Mouse (Mus musculus) forebrain, embryonic 16.5 days (tissue): Measurements from ENCODE around the gene Ccdc88c. TPM values are rescaled to one million over a fixed set of nuclear protein-coding genes. Genes with fewer than 3 reads are reported as not detected.

Source experiments
- ATAC-seq: fragments of 200-750 bp; cut with Nextera tagmentation; 2 replicates; pipeline ENCODE4 v1.8.0; 2017; ENCODE audit warnings: mild to moderate bottlenecking, moderate library complexity
- H3K27ac ChIP-seq: fragments of 300-500 bp; sonication (generic); 2 replicates; pipeline ENCODE4 v1.5.1; 2014; ENCODE audit warnings: low read length, control low read depth
- H3K27me3 ChIP-seq: fragments of 300-500 bp; sonication (generic); replicated peaks from 2 replicates; pipeline ENCODE4 v1.6.1; 2014; ENCODE audit warnings: low read length; ENCODE audit not compliant: control insufficient read depth, insufficient read depth
- H3K36me3 ChIP-seq: fragments of 300-500 bp; sonication (generic); 2 replicates; pipeline ENCODE4 v1.6.1; 2014; ENCODE audit not compliant: control insufficient read depth, insufficient read depth
- H3K4me1 ChIP-seq: fragments of 300-500 bp; sonication (generic); replicated peaks from 2 replicates; pipeline ENCODE4 v1.6.1; 2014; ENCODE audit warnings: low read length; ENCODE audit not compliant: control insufficient read depth, insufficient read depth
- H3K4me2 ChIP-seq: fragments of 300-500 bp; sonication (generic); 2 replicates; pipeline ENCODE4 v1.6.1; 2014; ENCODE audit warnings: mild to moderate bottlenecking, low read length, control low read depth
- H3K4me3 ChIP-seq: fragments of 300-500 bp; sonication (generic); replicated peaks from 2 replicates; pipeline ENCODE4 v1.5.1; 2014; ENCODE audit warnings: mild to moderate bottlenecking, low read length, control low read depth
- H3K9ac ChIP-seq: fragments of 300-500 bp; sonication (generic); replicated peaks from 2 replicates; pipeline ENCODE4 v1.6.1; 2014; ENCODE audit warnings: low read depth, low read length, control low read depth
- H3K9me3 ChIP-seq: fragments of 300-500 bp; sonication (generic); 2 replicates; pipeline ENCODE4 v1.6.1; 2016; ENCODE audit warnings: low read length; ENCODE audit not compliant: control insufficient read depth
- WGBS: fragments of 180-500 bp; shearing (Covaris S2); extraction: QIAGEN DNeasy Blood & Tissue Kit; methylation state at CpG from one replicate; pipeline ENCODE4 v1.1.7; 2014; 5-methylcytosine and 5-hydroxymethylcytosine counted together
- polyA plus RNA-seq: library from polyadenylated mRNA; unstranded; fragments of >200 nt; fragmentation: Nextera tagmentation; extraction: Ambion mirVana; gene quantifications from 2 replicates; pipeline ENCODE4 v1.2.1, GENCODE M21; 2015

Ccdc88c gene
- polyA plus RNA-seq, 1 experiment from 2014 or later, result 20.7 TPM

DNA sequence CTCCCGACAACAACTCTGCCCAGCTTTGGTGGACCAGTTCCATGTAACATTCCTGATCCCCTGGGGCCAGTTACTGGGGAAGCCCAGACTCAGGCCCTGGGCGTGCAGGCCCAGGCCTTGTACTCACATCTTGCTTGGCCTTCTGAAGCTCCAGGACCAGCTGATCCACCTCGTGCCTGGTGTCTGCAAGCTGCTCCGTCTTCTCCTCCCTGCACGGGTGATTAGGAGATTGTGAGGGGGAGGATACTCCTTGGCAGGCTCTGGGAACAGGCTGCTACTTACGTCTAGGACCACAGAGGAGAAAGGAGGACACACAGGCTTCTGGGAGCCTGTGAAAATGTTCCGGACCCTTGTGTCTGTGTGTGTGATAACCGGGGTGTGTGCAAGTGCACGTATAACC is 62.6 kb downstream of the Ccdc88c start:
- no peak for ATAC-seq
- Histone ChIP-seq H3K9ac (no peak overlapping the region), H3K27me3 (no peaks in the 10 kb centered on the region), H3K4me3 (no peak overlapping the region), H3K9me3 (no peaks in the 10 kb centered on the region), H3K27ac (no peak overlapping the region), H3K36me3 (peaks cover 6% of the 10 kb centered on the region; the same call in 1 of the 2 replicates), H3K4me1 (no peaks in the 10 kb centered on the region), H3K4me2 (no peak overlapping the region)
- 87% methylated on average over 9 of the region's 9 CpGs for WGBS

DNA sequence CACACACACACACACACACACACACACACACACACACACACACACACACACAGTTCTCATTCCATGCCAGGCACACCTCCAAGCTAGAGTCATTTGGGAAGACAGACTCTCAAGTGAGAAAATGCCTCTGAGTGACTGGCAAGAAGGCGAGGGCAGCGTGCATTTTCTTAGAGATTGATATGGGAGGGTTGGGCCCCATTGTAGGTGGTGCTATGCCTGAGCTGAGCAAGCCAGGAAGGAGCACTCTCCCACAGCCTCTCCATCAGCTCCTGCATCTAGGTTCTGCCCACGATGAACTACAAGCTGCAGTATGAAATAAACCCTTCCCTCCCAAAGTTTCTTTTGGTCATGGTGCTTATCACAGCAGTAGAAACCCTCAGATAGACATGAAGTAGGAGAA is 63.6 kb downstream of the Ccdc88c start:
- no peak overlapping the region for H3K9ac ChIP-seq
- H3K27me3 ChIP-seq, result no peaks in the 10 kb centered on the region
- peaks cover 6% of the 10 kb centered on the region; the same call in 1 of the 2 replicates for H3K36me3 ChIP-seq
- H3K4me3 ChIP-seq, result no peak overlapping the region
- WGBS, result 92% methylated on average over 3 of the region's 3 CpGs
- no peak for ATAC-seq
- H3K4me2 ChIP-seq, result no peak overlapping the region
- H3K9me3 ChIP-seq, result no peaks in the 10 kb centered on the region
- H3K27ac ChIP-seq, result no peak overlapping the region
- H3K4me1 ChIP-seq, result no peaks in the 10 kb centered on the region

DNA sequence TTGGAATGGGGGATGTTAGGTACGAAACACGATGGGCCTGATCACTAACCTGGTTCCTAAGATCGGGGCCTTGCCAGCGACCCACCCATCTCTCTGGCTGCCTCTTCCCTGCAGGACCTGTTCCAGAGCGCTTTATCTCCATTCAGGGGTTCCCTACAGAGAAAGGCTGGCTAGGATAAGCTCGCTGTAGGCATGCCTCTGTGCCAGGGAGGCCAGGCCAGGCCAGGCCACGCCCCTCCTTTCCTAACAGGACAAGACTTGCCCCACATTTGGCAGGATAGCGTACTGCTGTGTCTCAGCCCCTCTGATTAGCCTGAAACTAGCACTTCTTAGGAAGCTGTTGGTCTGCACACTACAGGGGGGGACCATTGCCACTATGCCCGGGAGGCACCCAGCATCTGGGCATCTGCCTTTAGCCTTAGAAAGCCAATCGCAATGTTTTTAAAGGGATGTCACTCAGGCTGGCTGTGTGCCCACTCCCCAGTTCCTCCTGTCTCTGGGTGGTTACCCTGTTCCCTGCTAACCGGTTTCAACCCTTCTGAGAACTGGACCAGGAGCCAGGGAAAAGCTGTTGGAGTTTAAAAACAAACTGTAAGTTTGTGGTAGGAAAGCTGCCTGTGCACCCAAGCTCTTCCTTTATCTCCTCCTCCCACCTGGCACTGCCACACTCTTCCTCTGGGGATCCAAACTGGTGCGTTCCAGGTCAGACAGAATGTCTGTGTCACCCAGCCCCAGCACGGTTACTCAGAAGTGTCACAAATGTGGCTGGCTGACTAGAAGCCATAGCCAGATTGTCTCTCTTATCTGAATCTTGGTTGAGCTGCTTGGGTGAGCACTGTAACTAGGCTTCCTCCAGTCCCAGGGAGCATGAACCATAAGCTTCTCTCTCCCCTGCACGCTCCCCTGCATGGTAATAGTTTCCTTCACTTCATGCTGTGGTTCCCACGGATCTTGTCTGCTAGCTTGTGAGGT is 69.9 kb downstream of the Ccdc88c start:
- Histone ChIP-seq H3K4me3 (no peak overlapping the region), H3K9me3 (no peaks in the 10 kb centered on the region), H3K4me1 (peaks cover 21% of the 10 kb centered on the region), H3K36me3 (no peaks in the 10 kb centered on the region), H3K9ac (no peak overlapping the region), H3K27ac (0 out of 2 replicates have a peak overlapping the region, but pooled peaks have one; percentile 8), H3K27me3 (no peaks in the 10 kb centered on the region), H3K4me2 (no peak overlapping the region)
- WGBS, result 55% methylated on average over 15 of the region's 15 CpGs
- peak; percentile 51 for ATAC-seq

DNA sequence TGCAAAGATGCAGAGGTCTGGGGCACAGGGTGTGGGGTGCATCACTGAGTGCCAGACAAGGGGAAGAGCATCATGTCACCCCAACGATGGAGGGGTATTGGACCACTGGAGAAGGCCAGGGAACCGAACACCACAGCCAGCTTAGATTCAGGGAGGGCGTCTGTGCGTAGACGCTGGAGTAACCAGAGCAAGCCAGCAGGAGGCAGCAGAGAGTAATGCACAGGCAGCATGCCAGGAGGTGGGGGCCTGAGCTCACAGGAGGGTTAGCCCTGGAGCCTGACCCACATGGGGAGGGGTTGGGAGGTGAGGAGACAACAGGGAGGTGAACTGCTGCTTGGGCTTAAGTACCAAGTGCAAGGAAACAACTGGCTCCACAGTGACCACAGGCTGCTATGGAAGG is 70.8 kb downstream of the Ccdc88c start:
- peak; percentile 37 for ATAC-seq
- Histone ChIP-seq H3K36me3 (no peaks in the 10 kb centered on the region), H3K4me1 (peaks cover 21% of the 10 kb centered on the region), H3K27ac (no peak overlapping the region), H3K9ac (no peak overlapping the region; the same call in 1 of the 2 replicates), H3K4me3 (no peak overlapping the region), H3K4me2 (no peak overlapping the region), H3K9me3 (no peaks in the 10 kb centered on the region), H3K27me3 (no peaks in the 10 kb centered on the region)
- 15% methylated on average over 5 of the region's 5 CpGs for WGBS

DNA sequence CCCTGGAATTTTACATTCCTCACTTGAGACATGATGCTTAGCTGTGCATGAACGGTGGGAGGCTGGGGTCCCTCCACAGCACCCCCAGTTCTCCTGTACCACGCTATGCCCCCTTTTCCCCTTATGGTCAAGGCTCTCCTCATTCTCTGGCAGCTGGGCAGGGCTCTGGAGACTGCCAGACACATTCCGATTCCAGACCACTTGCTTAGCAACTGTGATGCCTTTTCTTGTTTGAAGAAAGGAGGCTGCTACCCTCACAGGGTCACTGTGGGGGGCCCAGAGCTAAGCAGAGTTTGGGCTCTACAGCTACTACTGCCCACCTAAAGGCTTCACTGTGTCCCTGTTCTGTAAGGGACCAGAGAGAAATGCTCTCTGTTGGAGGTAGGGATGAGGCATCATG is 71.6 kb downstream of the Ccdc88c start:
- Histone ChIP-seq H3K27me3 (no peaks in the 10 kb centered on the region), H3K4me2 (no peak overlapping the region), H3K27ac (no peak overlapping the region), H3K4me3 (no peak overlapping the region), H3K9ac (no peak overlapping the region), H3K4me1 (peaks cover 24% of the 10 kb centered on the region), H3K36me3 (no peaks in the 10 kb centered on the region), H3K9me3 (no peaks in the 10 kb centered on the region)
- peak; percentile 14; the same call in 1 of the 2 replicates for ATAC-seq
- WGBS, result 40% methylated on average over 3 of the region's 3 CpGs

DNA sequence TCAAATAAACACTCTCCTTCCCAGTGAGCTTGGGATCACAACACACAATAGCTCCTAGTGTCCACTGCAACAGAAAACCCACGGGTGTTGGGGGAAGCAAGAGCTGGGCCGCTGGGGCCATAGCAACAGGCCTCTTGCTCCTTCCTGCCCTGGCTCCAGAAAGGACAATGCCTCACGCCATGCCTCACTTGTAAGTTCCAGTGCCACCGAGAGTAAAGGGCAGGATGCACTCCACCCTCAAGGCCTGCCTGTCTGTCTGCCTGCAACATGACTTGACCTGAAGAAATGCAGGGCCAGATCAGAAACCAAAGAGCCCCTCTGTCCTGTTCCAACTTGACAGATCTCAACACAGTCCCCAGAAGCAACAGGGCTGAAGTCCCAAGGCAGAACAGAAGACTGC is 72.0 kb downstream of the Ccdc88c start:
- H3K27me3 ChIP-seq, result no peaks in the 10 kb centered on the region
- no peaks in the 10 kb centered on the region for H3K36me3 ChIP-seq
- 62% methylated on average over 4 of the region's 4 CpGs for WGBS

DNA sequence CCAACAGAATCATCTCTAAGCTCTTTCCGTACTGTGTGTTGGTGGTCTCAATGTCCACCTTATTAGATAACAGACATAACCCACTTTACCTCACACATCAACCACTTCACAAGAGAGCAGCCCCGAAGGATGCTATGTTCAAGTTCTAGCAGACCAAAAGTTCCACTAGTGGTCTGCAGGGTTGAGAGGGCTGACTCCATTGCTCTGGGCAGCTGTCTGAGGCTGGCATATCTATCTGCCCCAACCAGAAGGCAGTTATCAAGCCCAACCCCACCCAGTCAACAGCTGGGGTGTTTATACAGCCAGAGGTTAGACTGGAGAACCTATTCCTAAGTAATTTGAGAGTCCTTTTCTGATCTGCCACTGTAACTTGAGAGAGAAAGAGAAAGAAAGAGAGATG is 72.8 kb downstream of the Ccdc88c start:
- WGBS, result 94% methylated on average over 2 of the region's 2 CpGs
- no peak for ATAC-seq
- no peak overlapping the region for H3K4me3 ChIP-seq
- no peak overlapping the region for H3K27ac ChIP-seq
- H3K36me3 ChIP-seq, result no peaks in the 10 kb centered on the region
- H3K4me1 ChIP-seq, result peaks cover 25% of the 10 kb centered on the region
- no peaks in the 10 kb centered on the region for H3K27me3 ChIP-seq
- no peaks in the 10 kb centered on the region for H3K9me3 ChIP-seq
- no peak overlapping the region for H3K4me2 ChIP-seq
- H3K9ac ChIP-seq, result no peak overlapping the region

More for the DNA sequence above, 72.0 kb downstream of the Ccdc88c start:
- Histone ChIP-seq H3K4me2 (no peak overlapping the region), H3K4me3 (no peak overlapping the region), H3K27ac (no peak overlapping the region), H3K9me3 (no peaks in the 10 kb centered on the region), H3K9ac (no peak overlapping the region), H3K4me1 (peaks cover 25% of the 10 kb centered on the region)
- no peak for ATAC-seq

DNA sequence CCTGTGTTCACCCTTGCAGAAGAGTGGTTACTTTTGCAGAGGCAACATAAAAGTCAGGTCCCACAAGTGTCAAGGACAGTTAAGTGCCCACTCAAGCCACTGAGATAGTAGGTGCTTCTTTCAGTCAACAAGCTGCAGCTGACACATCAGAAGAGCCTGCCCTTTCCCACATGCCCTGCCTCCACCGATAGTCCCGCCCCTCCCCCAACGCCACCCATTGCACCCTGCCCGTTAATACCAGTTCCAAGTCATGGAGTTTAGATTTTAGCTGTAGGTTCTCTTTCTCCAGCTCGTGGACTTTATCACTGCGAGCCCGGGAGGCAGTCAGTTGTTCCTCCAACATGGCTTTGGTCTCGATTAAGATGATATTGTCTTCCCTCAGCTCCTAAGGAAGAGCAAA is 74.9 kb downstream of the Ccdc88c start:
- 80% methylated on average over 8 of the region's 8 CpGs for WGBS
- Histone ChIP-seq H3K27me3 (no peaks in the 10 kb centered on the region), H3K4me1 (peaks cover 19% of the 10 kb centered on the region), H3K4me2 (no peak overlapping the region), H3K9me3 (no peaks in the 10 kb centered on the region), H3K9ac (no peak overlapping the region), H3K4me3 (no peak overlapping the region), H3K36me3 (no peaks in the 10 kb centered on the region), H3K27ac (no peak overlapping the region)
- no peak for ATAC-seq

DNA sequence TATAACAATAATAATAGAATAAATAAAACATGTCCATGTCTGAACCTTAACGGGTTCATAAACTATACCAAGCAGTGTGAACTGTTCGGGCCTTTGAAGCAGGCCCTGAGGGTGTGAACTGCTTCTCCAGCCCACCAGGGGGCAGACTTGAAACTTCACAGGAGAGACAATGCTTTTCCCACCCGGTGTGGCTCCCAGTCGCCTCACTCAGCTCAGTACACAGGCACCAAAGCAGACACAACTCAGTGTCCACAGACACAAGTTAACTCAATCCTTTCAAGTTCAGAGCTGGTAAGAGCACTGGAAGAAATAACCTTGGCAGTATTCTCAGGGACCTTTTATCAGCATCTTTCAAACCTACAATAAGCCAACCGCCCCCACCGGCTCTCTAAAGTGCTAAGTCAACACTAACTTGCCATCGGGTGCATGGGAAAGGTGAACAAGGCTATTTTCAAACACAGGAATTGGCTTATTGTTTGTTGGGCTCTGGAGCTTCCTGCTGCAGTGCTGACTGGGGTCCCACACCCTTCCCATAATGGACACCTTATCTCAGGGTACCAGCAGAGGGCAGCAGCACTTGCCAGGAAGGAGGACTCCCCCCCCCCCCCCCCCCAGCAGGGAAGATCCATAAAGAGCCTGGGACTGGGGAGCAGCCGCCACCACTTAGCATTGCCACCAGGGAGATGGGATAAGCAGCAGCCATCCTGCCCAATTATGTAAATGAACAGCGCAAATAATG is 76.5 kb downstream of the Ccdc88c start:
- ATAC-seq, result peak; percentile 89
- H3K4me2 ChIP-seq, result no peak overlapping the region
- H3K4me3 ChIP-seq, result no peak overlapping the region
- no peak overlapping the region for H3K9ac ChIP-seq
- H3K4me1 ChIP-seq, result peaks cover 7% of the 10 kb centered on the region
- H3K36me3 ChIP-seq, result 0 out of 2 replicates have a peak, but pooled peaks cover 4% of the 10 kb centered on the region
- no peaks in the 10 kb centered on the region for H3K9me3 ChIP-seq
- 35% methylated on average over 9 of the region's 9 CpGs for WGBS
- H3K27me3 ChIP-seq, result no peaks in the 10 kb centered on the region
- peak overlapping the region; percentile 38 for H3K27ac ChIP-seq
